Mouse (Mus musculus) MEL (cell line): ENCODE results near the gene Gm5114. TPM values are rescaled to one million over a fixed set of nuclear protein-coding genes. Genes with fewer than 3 reads are reported as not detected.

Experiments
- DNase-seq: peaks from one replicate; pipeline ENCODE4 v3.0.0; 2011; ENCODE audit warnings: low read depth, low spot score
- H3K27ac ChIP-seq: 2 replicates; pipeline ENCODE4 v1.5.1; 2012; ENCODE audit warnings: low read depth, mild to moderate bottlenecking, control low read depth, low read length, moderate library complexity; ENCODE audit not compliant: control insufficient read depth
- H3K27me3 ChIP-seq, 2 experiments: fragments of 150-350 bp in 1 of 2; sonication (generic) in 1 of 2; 2 replicates each; pipeline ENCODE4 v1.6.1; 2012; ENCODE audit warnings: low read length in 2 of 2, mild to moderate bottlenecking in 2 of 2, improper control_type of control experiment in 1 of 2, moderate library complexity in 1 of 2; ENCODE audit not compliant: insufficient read depth in 2 of 2, control insufficient read depth in 1 of 2
- H3K36me3 ChIP-seq, 2 experiments: 2 replicates each; pipeline ENCODE4 v1.6.1; 2012 to 2014; ENCODE audit warnings: low read length in 2 of 2, improper control_type of control experiment in 1 of 2, inconsistent platforms in 1 of 2, mild to moderate bottlenecking in 1 of 2; ENCODE audit not compliant: insufficient read depth in 2 of 2, control insufficient read depth in 1 of 2
- H3K4me1 ChIP-seq, 2 experiments: fragments of 150-350 bp in 1 of 2; sonication (generic) in 1 of 2; 2 replicates each; pipeline ENCODE4 v1.6.1; 2012; ENCODE audit warnings: low read length in 2 of 2, improper control_type of control experiment in 1 of 2, mild to moderate bottlenecking in 1 of 2; ENCODE audit not compliant: insufficient read depth in 2 of 2, control insufficient read depth in 1 of 2
- H3K4me3 ChIP-seq, 2 experiments: fragments of 150-350 bp in 1 of 2; sonication (generic) in 1 of 2; 2 replicates each; pipeline ENCODE4 v1.5.1; 2012; ENCODE audit warnings: low read depth in 2 of 2, low read length in 2 of 2, mild to moderate bottlenecking in 2 of 2, moderate library complexity in 2 of 2, control low read depth in 1 of 2, improper control_type of control experiment in 1 of 2; ENCODE audit not compliant: control insufficient read depth in 1 of 2, insufficient read depth in 1 of 2
- H3K79me2 ChIP-seq: 2 replicates; pipeline ENCODE4 v1.6.1; 2012; ENCODE audit warnings: mild to moderate bottlenecking, low read length, moderate library complexity; ENCODE audit not compliant: control insufficient read depth, poor library complexity, insufficient read depth
- H3K9ac ChIP-seq: 2 replicates; pipeline ENCODE4 v1.6.1; 2012; ENCODE audit warnings: low read depth, mild to moderate bottlenecking, control low read depth, low read length, moderate library complexity; ENCODE audit not compliant: control insufficient read depth, poor library complexity, severe bottlenecking
- H3K9me3 ChIP-seq: fragments of 150-350 bp; sonication (generic); replicated peaks from 2 replicates; pipeline ENCODE4 v1.6.1; 2012; ENCODE audit warnings: mild to moderate bottlenecking, low read length, improper control_type of control experiment, moderate library complexity; ENCODE audit not compliant: insufficient read depth
- BHLHE40 ChIP-seq: IDR thresholded peaks from 2 replicates; pipeline ENCODE4 v1.6.1; 2012; ENCODE audit warnings: low read depth, mild to moderate bottlenecking, inconsistent platforms, low read length, improper control_type of control experiment, borderline replicate concordance
- CHD1 ChIP-seq: IDR thresholded peaks from 2 replicates; pipeline ENCODE4 v1.6.1; 2012; ENCODE audit warnings: low read depth, mild to moderate bottlenecking, inconsistent platforms, low read length, improper control_type of control experiment
- CHD2 ChIP-seq: IDR thresholded peaks from 2 replicates; pipeline ENCODE4 v1.6.1; 2011; ENCODE audit warnings: low read length, improper control_type of control experiment
- ELF1 ChIP-seq: IDR thresholded peaks from 2 replicates; pipeline ENCODE4 v1.6.1; 2014; ENCODE audit warnings: low read depth, mild to moderate bottlenecking, inconsistent platforms, low read length, improper control_type of control experiment, moderate library complexity
- GATA1 ChIP-seq: IDR thresholded peaks from 2 replicates; pipeline ENCODE4 v1.6.1; 2011; ENCODE audit warnings: low read depth, low read length, improper control_type of control experiment
- HCFC1 ChIP-seq: IDR thresholded peaks from 2 replicates; pipeline ENCODE4 v1.6.1; 2012; ENCODE audit warnings: low read depth, mild to moderate bottlenecking, inconsistent platforms, low read length, improper control_type of control experiment, moderate library complexity
- JUND ChIP-seq: IDR thresholded peaks from 2 replicates; pipeline ENCODE4 v1.6.1; 2011; ENCODE audit warnings: low read depth, mild to moderate bottlenecking, improper control_type of control experiment, low read length
- KAT2A ChIP-seq: conservative IDR thresholded peaks from 2 replicates; pipeline ENCODE4 v1.6.1; 2012; ENCODE audit warnings: low read depth, low read length, improper control_type of control experiment, inconsistent platforms
- MAFK ChIP-seq: IDR thresholded peaks from 2 replicates; pipeline ENCODE4 v1.6.1; 2011; ENCODE audit warnings: low read depth, mild to moderate bottlenecking, low read length, improper control_type of control experiment, borderline replicate concordance
- MAZ ChIP-seq: IDR thresholded peaks from 2 replicates; pipeline ENCODE4 v1.6.1; 2012; ENCODE audit warnings: low read depth, mild to moderate bottlenecking, inconsistent platforms, low read length, improper control_type of control experiment
- MEF2A ChIP-seq: IDR thresholded peaks from 2 replicates; pipeline ENCODE4 v1.6.1; 2014; ENCODE audit warnings: low read depth, mild to moderate bottlenecking, inconsistent platforms, low read length, improper control_type of control experiment; ENCODE audit not compliant: poor library complexity, insufficient replicate concordance, severe bottlenecking; ENCODE audit errors: extremely low read depth
- MXI1 ChIP-seq: IDR thresholded peaks from 2 replicates; pipeline ENCODE4 v1.6.1; 2011; ENCODE audit warnings: mild to moderate bottlenecking, low read depth, low read length, improper control_type of control experiment
- MYB ChIP-seq: IDR thresholded peaks from 2 replicates; pipeline ENCODE4 v1.6.1; 2011; ENCODE audit warnings: mild to moderate bottlenecking, low read depth, low read length, improper control_type of control experiment
- MYC ChIP-seq: IDR thresholded peaks from 2 replicates; pipeline ENCODE4 v1.6.1; 2011; ENCODE audit warnings: low read depth, mild to moderate bottlenecking, low read length, improper control_type of control experiment, moderate library complexity
- NELFE ChIP-seq: IDR thresholded peaks from 2 replicates; pipeline ENCODE4 v1.6.1; 2011; ENCODE audit warnings: low read depth, low read length, improper control_type of control experiment
- NRF1 ChIP-seq: IDR thresholded peaks from 2 replicates; pipeline ENCODE4 v1.6.1; 2014; ENCODE audit warnings: low read depth, mild to moderate bottlenecking, inconsistent platforms, low read length, improper control_type of control experiment, moderate library complexity; ENCODE audit not compliant: poor library complexity, insufficient read depth, severe bottlenecking
- POLR2A ChIP-seq, 2 experiments: IDR thresholded peaks; 2 replicates each; pipeline ENCODE4 v1.6.1; 2011 to 2012; ENCODE audit warnings: low read length in 2 of 2, mild to moderate bottlenecking in 2 of 2, control low read depth in 1 of 2, improper control_type of control experiment in 1 of 2, low read depth in 1 of 2, moderate library complexity in 1 of 2; ENCODE audit not compliant: control insufficient read depth in 1 of 2, insufficient read depth in 1 of 2, poor library complexity in 1 of 2
- POLR2AphosphoS2 ChIP-seq: IDR thresholded peaks from 2 replicates; pipeline ENCODE4 v1.6.1; 2011; ENCODE audit warnings: low read length, improper control_type of control experiment
- SIN3A ChIP-seq: IDR thresholded peaks from 2 replicates; pipeline ENCODE4 v1.6.1; 2012; ENCODE audit warnings: low read length, improper control_type of control experiment, inconsistent platforms
- SMC3 ChIP-seq: IDR thresholded peaks from 2 replicates; pipeline ENCODE4 v1.6.1; 2011; ENCODE audit warnings: low read depth, low read length, improper control_type of control experiment
- TAL1 ChIP-seq: IDR thresholded peaks from 2 replicates; pipeline ENCODE4 v1.6.1; 2012; ENCODE audit warnings: mild to moderate bottlenecking, inconsistent platforms, low read length, moderate library complexity, mixed read lengths
- TBP ChIP-seq: IDR thresholded peaks from 2 replicates; pipeline ENCODE4 v1.8.0; 2011; ENCODE audit warnings: low read depth, low read length, improper control_type of control experiment
- TCF12 ChIP-seq: IDR thresholded peaks from 2 replicates; pipeline ENCODE4 v1.6.1; 2014; ENCODE audit warnings: low read depth, mild to moderate bottlenecking, inconsistent platforms, low read length, improper control_type of control experiment, moderate library complexity
- UBTF ChIP-seq: IDR thresholded peaks from 2 replicates; pipeline ENCODE4 v1.6.1; 2012; ENCODE audit warnings: low read depth, mild to moderate bottlenecking, inconsistent platforms, low read length, improper control_type of control experiment, moderate library complexity, borderline replicate concordance; ENCODE audit not compliant: insufficient read depth
- USF2 ChIP-seq, 2 experiments: IDR thresholded peaks; 2 replicates each; pipeline ENCODE4 v1.6.1; 2011 to 2012; ENCODE audit warnings: improper control_type of control experiment in 2 of 2, low read length in 2 of 2, borderline replicate concordance in 1 of 2, inconsistent platforms in 1 of 2, low read depth in 1 of 2, mild to moderate bottlenecking in 1 of 2; ENCODE audit not compliant: insufficient read depth in 1 of 2
- ZC3H11A ChIP-seq: IDR thresholded peaks from 2 replicates; pipeline ENCODE4 v1.6.1; 2012; ENCODE audit warnings: low read depth, mild to moderate bottlenecking, inconsistent platforms, low read length, improper control_type of control experiment
- ZMIZ1 ChIP-seq: IDR thresholded peaks from 2 replicates; pipeline ENCODE4 v1.6.1; 2012; ENCODE audit warnings: low read depth, mild to moderate bottlenecking, inconsistent platforms, low read length, improper control_type of control experiment, moderate library complexity
- polyA plus RNA-seq, 2 experiments: library from polyadenylated mRNA; stranded (reverse) in 1 of 2; unstranded in 1 of 2; fragments of >175 nt in 1 of 2; fragments of >200 nt in 1 of 2; gene quantifications; 2 replicates each; pipeline versions ENCODE4 v1.2.1 to v1.2.4; 2012; ENCODE audit warnings: low replicate concordance in 2 of 2, low read depth in 1 of 2; ENCODE audit not compliant: insufficient read length in 2 of 2, insufficient read depth in 1 of 2, missing spikeins in 1 of 2
- total RNA-seq: library from RNA; depleted of rRNA; stranded (reverse); fragments of 300-350 nt; gene quantifications from 2 replicates; pipeline ENCODE4 v1.2.3, GENCODE M21; 2012

Gm5114 gene
- total and polyA plus RNA-seq, 3 experiments: not detected

DNA sequence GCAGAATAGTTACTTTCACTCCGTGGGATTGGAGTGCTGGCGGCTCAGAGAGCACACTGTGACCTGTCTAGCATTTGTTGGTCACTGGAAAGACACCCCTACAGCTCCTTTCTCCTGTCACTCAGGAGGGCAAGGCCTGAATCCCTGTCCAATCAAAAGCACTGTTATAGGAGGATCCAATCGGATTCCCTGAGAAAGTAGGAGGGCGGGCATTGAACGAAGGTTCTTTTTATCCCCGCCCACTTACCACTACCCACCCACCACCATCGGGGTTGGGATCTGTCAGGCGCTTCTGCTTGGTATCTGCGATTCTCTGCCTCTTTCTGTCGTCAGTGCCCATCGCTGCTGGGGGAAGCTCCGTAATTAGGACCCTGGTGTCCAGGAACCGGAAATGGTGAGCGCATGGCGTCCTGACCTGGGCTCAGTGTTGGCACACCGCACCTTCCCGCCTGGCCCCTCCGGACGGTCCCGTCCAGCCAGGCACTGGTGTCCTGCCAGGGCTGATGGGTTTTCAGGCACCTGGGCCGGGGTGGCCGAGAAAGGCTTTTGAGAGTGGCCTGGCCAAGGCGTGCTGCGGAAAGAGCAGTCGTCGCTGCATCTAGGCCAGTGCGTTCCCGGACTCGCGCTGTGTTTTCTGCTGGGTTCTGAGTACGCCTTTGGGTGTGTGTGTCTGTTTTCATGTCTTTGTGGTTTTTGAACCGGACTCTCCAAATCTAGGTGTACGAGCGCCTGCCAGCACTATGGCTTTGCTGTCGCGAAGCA is 36.5 kb upstream of the Gm5114 start:
- Histone ChIP-seq H3K4me1 (no peaks in the 10 kb centered on the region), H3K4me3 (peak overlapping the region; percentile 82 to 87), H3K79me2 (peaks cover 5% of the 10 kb centered on the region), H3K27me3 (no peaks in the 10 kb centered on the region), H3K36me3 (no peaks in the 10 kb centered on the region), H3K27ac (no peak overlapping the region), H3K9me3 (no peaks in the 10 kb centered on the region), H3K9ac (peak overlapping the region; percentile 71)
- peak; percentile 89 for DNase-seq
- TF ChIP-seq JUND (no peak), ZMIZ1 (no peak), TCF12 (no peak), TBP (peak; percentile 73), POLR2A (IDR thresholded peaks at IDR 0.05; ENCODE audit: control insufficient read depth in 1 of 2, insufficient read depth in 1 of 2, low read depth in 1 of 2, low read length in 2 of 2, poor library complexity in 1 of 2) (peak; percentile 43 to 52; a peak in 2 of 4 replicates), MEF2A (no peak), HCFC1 (peak; percentile 62), MYB (no peak), NELFE (0 out of 2 replicates have a peak, but pooled peaks have one; percentile 31), MAZ (no peak), CHD2 (no peak; the same call in 1 of the 2 replicates), KAT2A (0 out of 2 replicates have a peak, but pooled peaks have one; percentile 9), MYC (no peak), ZC3H11A (no peak), GATA1 (no peak), USF2 (IDR thresholded peaks at IDR 0.05; ENCODE audit: borderline replicate concordance in 1 of 2, insufficient read depth in 1 of 2, low read depth in 1 of 2, low read length in 2 of 2) (no peak), ELF1 (no peak)

DNA sequence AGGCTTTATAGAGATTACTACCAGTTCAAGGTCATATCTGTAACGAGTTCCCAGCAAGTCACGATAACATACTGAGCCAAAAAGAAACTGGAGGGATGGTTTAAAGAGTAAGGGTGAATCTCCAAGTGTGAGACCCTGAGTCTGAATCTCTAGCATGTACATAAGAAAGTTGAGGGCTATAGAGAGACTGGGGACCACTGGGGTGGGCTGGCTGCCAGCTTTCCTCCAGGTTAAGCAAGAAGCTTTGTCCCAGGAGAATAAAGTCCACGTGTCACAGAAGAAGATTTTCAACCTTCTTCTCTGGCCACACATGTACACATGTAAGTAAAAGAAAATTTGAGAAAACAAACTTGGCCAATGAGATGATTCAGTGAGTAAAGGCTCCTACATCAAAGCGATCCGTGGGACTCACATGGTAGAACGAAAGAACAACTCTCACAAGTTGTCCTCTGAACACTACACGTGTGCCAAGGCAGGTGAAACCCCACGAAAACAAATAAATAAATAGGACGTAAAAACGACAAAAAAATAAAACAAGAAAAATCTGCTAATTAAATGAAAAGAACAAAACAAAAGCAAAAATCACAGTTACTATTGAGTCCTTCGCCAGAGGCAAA is 35.8 kb upstream of the Gm5114 start:
- no peak for DNase-seq
- H3K36me3 ChIP-seq: no peaks in the 10 kb centered on the region
- H3K79me2 ChIP-seq: peaks cover 5% of the 10 kb centered on the region
- peak overlapping the region; percentile 58 for H3K9ac ChIP-seq
- no peaks in the 10 kb centered on the region for H3K9me3 ChIP-seq
- TF ChIP-seq UBTF (no peak), SIN3A (no peak), MAFK (no peak), TAL1 (no peak), NELFE (no peak), ELF1 (no peak), POLR2AphosphoS2 (no peak), TBP (no peak), NRF1 (no peak), MXI1 (no peak), HCFC1 (no peak), POLR2A (IDR thresholded peaks at IDR 0.05; ENCODE audit: control insufficient read depth in 1 of 2, insufficient read depth in 1 of 2, low read depth in 1 of 2, low read length in 2 of 2, poor library complexity in 1 of 2) (no peak), GATA1 (no peak), SMC3 (no peak), USF2 (IDR thresholded peaks at IDR 0.05; ENCODE audit: borderline replicate concordance in 1 of 2, insufficient read depth in 1 of 2, low read depth in 1 of 2, low read length in 2 of 2) (no peak), CHD1 (no peak), MYC (no peak), MEF2A (no peak), BHLHE40 (no peak)
- no peaks in the 10 kb centered on the region for H3K4me1 ChIP-seq
- no peaks in the 10 kb centered on the region for H3K27me3 ChIP-seq
- H3K27ac ChIP-seq: no peak overlapping the region
- H3K4me3 ChIP-seq: peak overlapping the region; percentile 82 to 87
